Mouse (Mus musculus) leukemia stem cell, adult 10-12 weeks (primary cell): ENCODE data around the gene Rftn1. TPM values are rescaled to one million over a fixed set of nuclear protein-coding genes. Genes with fewer than 3 reads are reported as not detected.

Source experiments
- polyA plus RNA-seq: library from polyadenylated mRNA; stranded (reverse); fragments of >175 nt; gene quantifications from 2 replicates; pipeline ENCODE4 v1.2.3, GENCODE M21; 2012; ENCODE audit warnings: low replicate concordance

Gene Rftn1
- polyA plus RNA-seq, result 45.8 and 55.9 TPM in 2 replicates

DNA sequence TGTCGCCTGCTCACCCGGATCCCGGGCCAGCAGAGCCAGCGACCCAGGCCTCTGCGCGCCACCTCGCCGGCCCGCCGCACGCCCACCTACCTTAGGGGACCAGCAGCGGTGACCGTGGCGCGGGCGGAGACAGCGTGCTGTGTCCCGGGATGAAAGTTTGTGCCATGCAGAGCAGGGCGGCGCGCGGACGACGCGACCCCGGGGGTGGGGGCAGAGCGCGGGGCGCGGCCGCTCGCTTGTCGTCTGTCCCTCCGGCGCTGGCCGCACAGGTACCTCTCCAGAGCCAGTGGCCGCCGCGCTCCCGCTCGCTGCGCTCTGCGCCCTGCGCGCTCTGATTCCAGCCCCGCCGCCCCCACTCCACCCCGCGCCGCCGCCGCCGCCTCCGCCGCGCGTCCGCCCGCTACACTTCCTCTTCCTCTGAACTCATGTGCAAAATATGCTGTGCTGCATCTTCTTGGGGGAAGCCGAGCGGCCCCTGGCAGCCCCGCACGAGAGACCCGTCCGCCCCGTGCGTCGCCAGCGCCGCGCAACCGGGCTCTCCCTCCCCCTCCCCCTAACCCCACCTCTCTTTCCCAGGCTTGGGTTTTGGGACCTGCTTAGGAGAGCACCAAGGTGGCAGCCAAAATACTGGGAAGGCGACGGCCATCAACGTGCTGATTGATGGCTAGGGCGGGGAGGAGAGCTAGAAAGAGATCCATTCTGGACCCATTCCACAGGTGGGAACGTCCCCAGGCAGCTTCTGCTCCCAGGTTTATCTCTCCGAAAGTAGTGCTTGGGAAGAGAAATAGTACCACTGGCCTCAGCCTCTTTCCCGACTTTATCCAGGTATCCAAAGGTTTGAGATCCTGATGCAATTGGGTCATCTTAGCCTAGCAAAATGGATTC lies at the start of gene Rftn1:
TSS of gene Rftn1 (minus strand) at position 544 of the 885 bp plus-strand sequence.

Other genes with a start within 250 kb of the Rftn1 start
- gene Dazl, start 103.0 kb upstream of the Rftn1 start, polyA plus RNA-seq, result not detected in 2 replicates